Mouse (Mus musculus): ENCODE measurements at regions not wholly inside any gene's neighbourhood (a gene's known extent, or its start where the extent isn't known, plus 50 kb on each side); places are given as distances from the start of the nearest gene placed in this dataset.

DNA sequence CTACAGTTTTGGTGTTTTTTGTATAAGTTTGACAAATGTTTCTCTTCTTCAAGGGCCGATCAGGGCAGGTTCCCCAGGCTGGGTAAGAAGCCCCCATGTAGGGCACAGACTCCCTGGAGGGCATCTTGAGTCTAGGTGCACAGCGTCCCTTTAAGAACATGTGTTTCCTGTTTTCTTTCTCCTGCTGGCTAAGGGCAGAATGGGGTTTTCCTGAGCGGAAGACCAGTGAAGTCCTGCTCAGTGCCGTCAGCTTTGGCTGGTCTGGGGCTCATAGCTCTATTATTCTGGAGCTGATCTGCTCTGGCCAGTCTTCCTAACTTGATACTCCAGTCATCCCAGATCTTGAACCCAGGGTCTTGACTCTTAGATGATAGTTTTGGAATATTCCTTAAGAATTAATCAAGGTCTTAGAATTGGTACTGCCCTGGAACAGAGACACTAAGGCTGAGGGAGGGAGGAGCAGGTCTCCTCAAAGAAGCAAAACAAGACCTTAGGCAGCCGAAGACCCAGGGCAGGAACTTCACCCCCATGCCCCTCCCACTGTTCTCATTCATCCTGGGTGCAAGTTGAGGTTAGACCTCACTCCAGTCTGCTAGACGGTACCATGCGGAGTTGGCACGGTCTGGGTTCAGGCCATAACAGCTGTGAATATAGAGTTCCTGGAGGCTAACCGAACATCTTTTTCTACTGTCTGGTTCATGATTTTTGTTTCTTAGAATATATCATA is 70.8 kb upstream of the Haao start:
- DNase-seq, result peak; percentile 98

- peak; percentile 96 for DNase-seq
Observed at GRCm38 (mm10) chr17:83917781-83918180, 70.0 kb upstream of the Haao start.

- peak; percentile 98 for DNase-seq
Observed at GRCm38 (mm10) chr17:83916684-83917166, 69.0 kb upstream of the Haao start.

DNA sequence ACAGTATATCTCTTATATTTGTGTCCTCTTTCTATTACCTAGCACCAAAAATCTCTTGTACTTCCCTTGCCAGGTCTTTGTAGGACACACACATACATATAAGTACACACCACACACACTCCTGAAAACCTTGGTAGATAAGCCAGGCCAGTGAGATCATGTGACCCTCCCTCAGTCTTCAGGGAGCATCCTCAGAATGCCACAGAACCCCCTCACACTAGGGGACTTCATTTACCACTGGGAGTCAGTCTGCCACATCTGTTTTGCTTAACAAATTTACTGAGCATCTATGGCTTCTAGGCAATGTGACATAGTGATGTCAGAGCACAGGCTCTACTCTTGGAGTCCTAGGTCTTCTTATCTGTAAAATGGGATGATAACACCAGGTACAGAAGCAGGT is 67.3 kb upstream of the Haao start:
- DNase-seq, result no peak

DNA sequence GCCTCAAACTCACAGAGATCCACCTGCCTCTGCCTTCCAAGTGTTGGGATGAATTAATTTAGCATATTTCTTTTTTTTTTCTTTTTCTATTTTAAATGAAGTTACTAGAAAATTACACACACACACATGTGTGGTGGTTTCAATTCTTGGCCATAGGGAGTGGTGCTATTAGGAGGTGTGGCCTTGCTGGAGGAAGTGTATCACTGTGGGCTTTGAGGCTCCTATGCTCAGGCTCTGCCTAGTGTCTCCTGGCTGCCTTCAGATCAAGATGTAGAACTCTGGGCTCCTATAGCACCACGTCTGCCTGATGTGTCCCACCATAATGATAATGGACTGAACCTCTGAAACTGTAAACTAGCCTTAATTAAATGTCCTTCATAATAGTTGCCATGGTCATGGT is 66.8 kb upstream of the Haao start:
- DNase-seq, result no peak

DNA sequence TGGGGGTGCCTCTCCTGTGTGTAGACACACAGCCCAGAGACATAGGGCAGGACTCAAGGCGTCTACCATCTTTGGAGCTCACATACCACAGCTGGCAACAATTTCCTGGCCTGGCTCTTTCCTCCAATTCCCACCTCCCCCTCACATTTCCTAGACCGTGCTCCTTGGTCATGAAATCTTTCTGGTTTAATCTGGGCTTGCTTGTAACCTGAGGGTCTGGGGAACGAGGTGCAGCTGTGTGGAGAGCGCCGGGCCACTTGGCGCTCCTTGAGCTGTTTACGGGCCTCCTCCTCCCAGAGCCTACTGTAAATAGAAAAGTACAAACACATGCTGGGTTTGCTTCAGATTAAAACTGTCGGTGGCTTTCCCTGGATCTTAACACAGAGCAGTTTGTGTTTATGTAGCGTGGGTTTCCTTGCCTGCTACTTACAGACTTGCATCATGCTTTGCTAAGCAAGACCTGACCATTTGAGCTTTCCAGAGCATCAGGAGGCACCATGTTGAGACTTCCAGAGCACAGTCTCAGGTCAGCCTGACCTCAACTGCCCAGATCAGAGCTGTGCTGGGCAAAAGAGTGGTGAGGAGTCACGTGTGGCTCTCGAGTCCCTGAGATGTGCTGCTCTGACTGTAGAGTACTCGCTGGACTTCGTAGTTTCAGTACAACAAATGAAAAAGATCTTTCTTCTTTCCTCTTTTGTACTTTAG is 66.1 kb upstream of the Haao start:
- no peak for DNase-seq

- DNase-seq, result peak; percentile 91
Observed at GRCm38 (mm10) chr17:83912421-83912820, 64.7 kb upstream of the Haao start.

- peak; percentile 98 for DNase-seq
Observed at GRCm38 (mm10) chr17:83908811-83909210, 61.0 kb upstream of the Haao start.

DNA sequence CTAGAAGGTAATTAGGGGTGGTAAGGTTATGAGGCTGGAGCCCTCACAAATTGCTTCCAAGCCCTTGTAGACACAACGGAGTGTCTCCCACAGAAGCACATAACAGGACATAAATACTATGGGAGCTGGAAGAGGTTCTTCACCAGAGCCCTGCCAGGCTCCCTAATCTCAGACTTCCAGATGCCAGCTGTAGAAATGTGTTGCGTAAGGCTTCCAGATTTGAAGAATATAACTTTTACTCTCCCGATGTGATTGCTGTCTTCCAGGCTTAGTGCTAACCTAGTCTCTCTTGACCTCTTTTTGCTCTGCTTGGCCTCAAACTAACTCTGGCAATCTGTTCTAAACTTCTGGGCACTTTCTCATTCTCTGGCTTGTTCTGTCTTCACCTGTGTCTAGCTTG is 59.8 kb upstream of the Haao start:
- no peak for DNase-seq

- no peak for DNase-seq
Observed at GRCm38 (mm10) chr17:83906751-83907537, 59.2 kb upstream of the Haao start.

- DNase-seq, result peak; percentile 98
Observed at GRCm38 (mm10) chr17:83903467-83903866, 55.7 kb upstream of the Haao start.

GRCm38 (mm10) chr17:83902523-83902922 is 54.8 kb upstream of the Haao start:
- DNase-seq, result no peak

- DNase-seq, result peak; percentile 94
Observed at GRCm38 (mm10) chr17:83902091-83902490, 54.3 kb upstream of the Haao start.

GRCm38 (mm10) chr17:83899588-83900152 is 51.9 kb upstream of the Haao start:
- no peak for DNase-seq

DNA sequence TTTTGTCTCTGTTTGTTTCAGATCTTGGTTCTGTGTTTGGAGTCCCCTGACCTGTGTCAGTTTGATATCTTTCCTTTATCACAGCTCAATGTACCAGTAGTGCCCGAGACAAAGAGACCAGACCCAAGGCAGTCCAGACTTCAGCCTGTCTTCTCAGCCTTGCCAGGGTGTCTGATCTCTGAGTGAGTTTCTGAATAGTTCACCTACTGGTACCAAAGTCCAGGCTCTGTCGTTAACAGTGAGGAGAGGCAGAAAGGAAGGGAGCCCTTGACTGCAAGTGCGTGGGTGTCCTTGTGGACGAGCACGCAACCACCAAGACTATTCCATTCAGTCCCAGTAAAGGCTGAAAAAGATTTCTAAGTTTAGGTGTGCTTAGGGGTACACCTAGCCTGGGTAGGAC is 50.8 kb upstream of the Haao start:
- DNase-seq, result no peak

Measured in heart, adult 11 months (tissue).